Mouse (Mus musculus) stomach, postnatal 0 days (tissue): ENCODE measurements around the gene Grm8. TPM values are rescaled to one million over a fixed set of nuclear protein-coding genes. Genes with fewer than 3 reads are reported as not detected.
A peak's percentile ranks its signal among the peaks of the same experiment; 100 is the strongest.

Experiments
- ATAC-seq: fragments of 200-750 bp; cut with Nextera tagmentation; 2 replicates; pipeline ENCODE4 v1.8.0; 2017; ENCODE audit not compliant: low FRiP score, low TSS enrichment
- DNase-seq: peaks from one replicate; pipeline ENCODE4 v3.0.0-alpha.2; 2016; ENCODE audit warnings: low spot score
- H3K27ac ChIP-seq: fragments of 300-500 bp; sonication (generic); replicated peaks from 2 replicates; pipeline ENCODE4 v1.5.1; 2014; ENCODE audit warnings: mild to moderate bottlenecking, control low read depth
- H3K27me3 ChIP-seq: fragments of 300-500 bp; sonication (generic); 2 replicates; pipeline ENCODE4 v1.6.1; 2014; ENCODE audit warnings: low read length; ENCODE audit not compliant: control insufficient read depth, insufficient read depth
- H3K36me3 ChIP-seq: fragments of 300-500 bp; sonication (generic); 2 replicates; pipeline ENCODE4 v1.6.1; 2014; ENCODE audit warnings: low read length, mixed read lengths; ENCODE audit not compliant: control insufficient read depth, insufficient read depth
- H3K4me1 ChIP-seq: fragments of 300-500 bp; sonication (generic); replicated peaks from 2 replicates; pipeline ENCODE4 v1.6.1; 2014; ENCODE audit warnings: antibody characterized with exemption; ENCODE audit not compliant: control insufficient read depth, insufficient read depth
- H3K4me2 ChIP-seq: fragments of 300-500 bp; sonication (generic); replicated peaks from 2 replicates; pipeline ENCODE4 v1.6.1; 2014; ENCODE audit warnings: low read depth, mild to moderate bottlenecking, control low read depth, moderate library complexity
- H3K4me3 ChIP-seq: fragments of 300-500 bp; sonication (generic); 2 replicates; pipeline ENCODE4 v1.5.1; 2014; ENCODE audit warnings: low read depth, low read length, control low read depth
- H3K9ac ChIP-seq: fragments of 300-500 bp; sonication (generic); 2 replicates; pipeline ENCODE4 v1.6.1; 2014; ENCODE audit warnings: mild to moderate bottlenecking, low read length, control low read depth, mixed read lengths
- H3K9me3 ChIP-seq: fragments of 300-500 bp; sonication (generic); 2 replicates; pipeline ENCODE4 v1.6.1; 2016; ENCODE audit warnings: low read length; ENCODE audit not compliant: control insufficient read depth
- CTCF ChIP-seq: IDR thresholded peaks from 2 replicates; pipeline ENCODE4 v1.5.1; 2016; ENCODE audit warnings: antibody characterized with exemption, low read depth, mild to moderate bottlenecking, moderate library complexity
- EP300 ChIP-seq: optimal IDR thresholded peaks from 2 replicates; pipeline ENCODE3; 2016; ENCODE audit warnings: antibody characterized with exemption
- WGBS: fragments of 180-500 bp; shearing (Covaris S2); extraction: QIAGEN DNeasy Blood & Tissue Kit; methylation state at CpG from one replicate; pipeline ENCODE4 v1.1.7; 2014; 5-methylcytosine and 5-hydroxymethylcytosine counted together
- polyA plus RNA-seq: library from polyadenylated mRNA; unstranded; fragments of >200 nt; fragmentation: Nextera tagmentation; extraction: Ambion mirVana; gene quantifications from 2 replicates; pipeline ENCODE4 v1.2.1, GENCODE M21; 2015

Grm8 gene
- polyA plus RNA-seq, 1 experiment from 2014 or later: 0.22 TPM

- no peak for ATAC-seq
- H3K27me3 ChIP-seq: no peaks in the 10 kb centered on the region
- no peaks in the 10 kb centered on the region for H3K36me3 ChIP-seq
- no peak overlapping the region for H3K4me3 ChIP-seq
- H3K9ac ChIP-seq: no peak overlapping the region
- DNase-seq: no peak
- H3K9me3 ChIP-seq: no peaks in the 10 kb centered on the region
- 45% methylated on average over 4 of the region's 4 CpGs for WGBS
- H3K4me2 ChIP-seq: no peak overlapping the region
- TF ChIP-seq EP300: no peak
- TF ChIP-seq CTCF: no peak
- no peaks in the 10 kb centered on the region for H3K4me1 ChIP-seq
- no peak overlapping the region for H3K27ac ChIP-seq
These were observed 388.5 kb downstream of the Grm8 start for GRCm38 (mm10) chr6:27746493-27746892.

GRCm38 (mm10) chr6:27745693-27746451, 389.1 kb downstream of the Grm8 start:
- ATAC-seq (no peak), DNase-seq (no peak)
- no peak overlapping the region for H3K9ac ChIP-seq
- H3K36me3 ChIP-seq: no peaks in the 10 kb centered on the region
- H3K27me3 ChIP-seq: no peaks in the 10 kb centered on the region
- H3K27ac ChIP-seq: no peak overlapping the region
- H3K4me2 ChIP-seq: no peak overlapping the region
- TF ChIP-seq EP300 (no peak), CTCF (no peak)
- H3K4me3 ChIP-seq: no peak overlapping the region
- H3K9me3 ChIP-seq: no peaks in the 10 kb centered on the region
- H3K4me1 ChIP-seq: no peaks in the 10 kb centered on the region
- 13% methylated on average over 5 of the region's 5 CpGs for WGBS

DNA sequence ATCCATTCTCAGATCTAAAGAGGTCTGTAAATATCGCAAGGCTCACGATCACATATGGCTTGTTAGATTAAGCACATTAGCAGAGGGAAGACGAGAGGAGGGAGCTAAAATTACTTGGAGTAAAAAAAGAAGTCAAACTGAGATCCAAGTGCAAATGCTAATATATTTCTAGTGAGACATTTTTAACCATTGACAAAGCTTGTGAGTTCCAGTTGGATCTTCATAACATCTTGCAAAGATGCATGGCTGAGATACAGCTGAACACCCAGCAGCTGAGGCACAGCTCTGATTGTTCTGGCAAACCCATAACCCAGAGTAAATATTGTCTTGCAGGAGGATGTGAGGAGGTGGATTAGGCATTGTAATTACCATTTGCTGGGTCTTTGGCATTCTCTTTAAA, 445.6 kb downstream of the Grm8 start:
- DNase-seq (no peak), ATAC-seq (no peak)
- Histone ChIP-seq H3K9ac (no peak overlapping the region), H3K36me3 (no peaks in the 10 kb centered on the region), H3K4me1 (no peaks in the 10 kb centered on the region), H3K9me3 (no peaks in the 10 kb centered on the region), H3K4me3 (no peak overlapping the region), H3K4me2 (no peak overlapping the region), H3K27me3 (no peaks in the 10 kb centered on the region), H3K27ac (no peak overlapping the region)
- TF ChIP-seq EP300 (no peak), CTCF (no peak)
- 61% methylated on average over 3 of the region's 3 CpGs for WGBS

DNA sequence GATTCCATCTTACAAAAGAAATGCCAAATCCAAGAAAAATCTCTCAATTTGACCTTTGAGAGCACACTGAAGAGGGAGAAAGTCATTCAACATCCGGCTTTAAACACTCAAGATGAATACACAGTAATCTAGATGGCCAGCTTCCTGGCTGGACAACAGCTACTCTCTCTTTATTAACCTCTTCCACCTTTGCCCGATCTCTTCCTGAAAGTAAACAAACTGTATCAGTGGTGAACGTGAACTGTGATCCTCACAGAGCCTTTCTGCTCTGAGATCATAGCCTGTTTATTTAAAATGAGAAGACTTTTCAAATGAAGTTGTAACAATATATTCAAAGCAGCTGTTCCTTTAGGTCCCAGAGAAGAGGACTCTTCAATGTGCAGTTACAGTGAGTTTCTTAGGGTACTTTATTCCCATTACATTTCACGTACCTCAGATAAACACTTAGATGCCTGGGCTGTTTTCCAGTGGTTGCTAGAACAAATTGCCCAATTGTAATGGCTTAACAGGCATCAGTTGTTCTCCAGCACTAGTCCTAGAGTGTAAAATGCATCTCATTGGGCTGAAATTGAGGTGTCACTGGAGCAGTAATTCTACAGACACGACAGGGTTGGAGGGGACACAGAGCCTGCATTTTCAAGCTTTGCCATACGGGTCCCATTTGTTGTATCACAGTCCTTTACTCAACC, 473.1 kb downstream of the Grm8 start:
- no peaks in the 10 kb centered on the region for H3K9me3 ChIP-seq
- DNase-seq: no peak
- no peaks in the 10 kb centered on the region for H3K27me3 ChIP-seq
- no peak overlapping the region for H3K27ac ChIP-seq
- H3K9ac ChIP-seq: no peak overlapping the region
- TF ChIP-seq CTCF: no peak
- TF ChIP-seq EP300: no peak
- H3K4me3 ChIP-seq: no peak overlapping the region
- H3K4me1 ChIP-seq: no peaks in the 10 kb centered on the region
- no peaks in the 10 kb centered on the region for H3K36me3 ChIP-seq
- WGBS: 36% methylated on average over 6 of the region's 6 CpGs
- no peak overlapping the region for H3K4me2 ChIP-seq
- no peak for ATAC-seq

DNA sequence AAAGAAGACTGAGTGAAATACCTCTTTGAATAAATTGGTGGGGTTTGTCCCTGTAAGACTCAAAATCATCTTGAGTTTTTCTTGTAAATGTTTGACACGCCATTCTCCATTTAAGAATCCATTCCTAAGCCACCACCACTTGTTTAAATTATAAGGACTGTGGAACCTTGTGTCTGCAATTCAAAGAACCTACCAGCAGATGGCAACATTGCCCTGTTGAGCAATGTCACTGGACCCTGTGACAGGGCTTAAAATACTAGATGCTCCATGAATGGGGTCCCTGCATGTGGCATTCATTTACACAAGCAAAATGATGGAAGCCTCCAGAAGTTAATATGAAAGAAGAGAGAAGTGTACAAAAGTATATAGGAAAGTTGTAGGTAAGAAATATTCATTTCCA, 477.5 kb downstream of the Grm8 start:
- 65% methylated on average over 1 of the region's 1 CpGs for WGBS
- Histone ChIP-seq H3K27me3 (no peaks in the 10 kb centered on the region), H3K4me2 (no peak overlapping the region), H3K4me3 (no peak overlapping the region), H3K9me3 (no peaks in the 10 kb centered on the region), H3K27ac (no peak overlapping the region), H3K36me3 (no peaks in the 10 kb centered on the region), H3K4me1 (no peaks in the 10 kb centered on the region), H3K9ac (no peak overlapping the region)
- DNase-seq (peak; percentile 34), ATAC-seq (no peak)
- TF ChIP-seq EP300 (no peak), CTCF (peak; percentile 87)

- 46% methylated on average over 1 of the region's 1 CpGs for WGBS
- ATAC-seq: no peak
- Histone ChIP-seq H3K4me2 (no peak overlapping the region), H3K36me3 (no peaks in the 10 kb centered on the region), H3K27ac (no peak overlapping the region), H3K9ac (no peak overlapping the region), H3K27me3 (no peaks in the 10 kb centered on the region), H3K4me1 (no peaks in the 10 kb centered on the region), H3K9me3 (no peaks in the 10 kb centered on the region), H3K4me3 (no peak overlapping the region)
- no peak for DNase-seq
- TF ChIP-seq EP300: no peak
- TF ChIP-seq CTCF: no peak
These were observed 488.5 kb downstream of the Grm8 start for GRCm38 (mm10) chr6:27646503-27646902.
